Mouse (Mus musculus): Measurements from ENCODE around the gene Togaram2. TPM values are rescaled to one million over a fixed set of nuclear protein-coding genes. Genes with fewer than 3 reads are reported as not detected.

Togaram2 gene
- total RNA-seq, 1 experiment from 2014 or later: not detected

- ATAC-seq (replicated peaks in 1 of 2; ENCODE audit: insufficient read depth in 1 of 2, low FRiP score in 2 of 2, low TSS enrichment in 1 of 2, low read depth in 1 of 2, poor library complexity in 2 of 2, severe bottlenecking in 2 of 2): peak in 1 of 2 experiments; percentile 27; a peak in 1 of 4 replicates
Measured at GRCm38 (mm10) chr17:71671840-71672546, 1.1 kb upstream of the Togaram2 start.

DNA sequence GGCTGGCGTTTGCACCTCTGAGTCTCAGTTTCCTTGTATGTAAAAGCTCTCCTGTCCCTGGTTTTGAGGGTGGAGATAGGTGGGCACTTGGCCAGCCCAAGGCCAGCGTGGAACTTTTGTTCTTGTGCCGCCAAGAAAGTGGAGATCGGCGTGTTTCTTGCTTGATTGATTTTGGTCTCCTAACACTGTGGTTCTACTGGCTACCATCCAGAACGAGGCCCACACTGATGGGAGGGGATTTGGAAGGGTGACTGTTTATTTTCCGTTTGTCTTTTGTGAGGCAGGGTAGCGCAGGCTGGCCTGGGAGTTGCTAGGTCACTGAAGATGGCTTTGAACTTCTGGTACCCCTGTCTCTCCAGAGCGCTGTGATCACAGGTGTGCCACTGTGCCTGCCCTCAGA, 875 bp downstream of the Togaram2 start:
- ATAC-seq (replicated peaks in 1 of 2; ENCODE audit: insufficient read depth in 1 of 2, low FRiP score in 2 of 2, low TSS enrichment in 1 of 2, low read depth in 1 of 2, poor library complexity in 2 of 2, severe bottlenecking in 2 of 2): no peak

- ATAC-seq (replicated peaks in 1 of 2; ENCODE audit: insufficient read depth in 1 of 2, low FRiP score in 2 of 2, low TSS enrichment in 1 of 2, low read depth in 1 of 2, poor library complexity in 2 of 2, severe bottlenecking in 2 of 2): no peak
Measured at GRCm38 (mm10) chr17:71674886-71675285, 1.8 kb downstream of the Togaram2 start.

DNA sequence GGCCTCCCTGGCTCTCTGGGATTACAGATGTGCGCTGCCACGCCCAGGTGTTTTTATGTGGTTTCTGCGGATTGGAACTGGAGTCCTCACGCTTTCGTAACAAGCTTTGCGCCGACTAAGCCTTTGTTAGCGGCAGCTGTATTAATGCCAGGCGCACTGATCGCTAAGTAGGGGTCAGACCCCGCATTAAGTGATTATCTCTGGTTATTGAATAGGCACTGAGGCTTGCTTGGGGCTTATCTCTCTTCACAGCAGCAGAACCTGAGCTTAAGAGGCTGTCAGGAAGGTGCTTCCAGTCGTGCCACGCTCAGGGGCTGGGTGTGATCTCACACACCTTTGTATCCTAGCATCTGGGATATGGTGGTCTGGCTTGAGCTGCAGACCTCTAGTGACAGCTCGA, 8.6 kb downstream of the Togaram2 start:
- ATAC-seq (replicated peaks in 1 of 2; ENCODE audit: insufficient read depth in 1 of 2, low FRiP score in 2 of 2, low TSS enrichment in 1 of 2, low read depth in 1 of 2, poor library complexity in 2 of 2, severe bottlenecking in 2 of 2): no peak

GRCm38 (mm10) chr17:71682379-71682778, 9.3 kb downstream of the Togaram2 start:
- ATAC-seq (replicated peaks in 1 of 2; ENCODE audit: insufficient read depth in 1 of 2, low FRiP score in 2 of 2, low TSS enrichment in 1 of 2, low read depth in 1 of 2, poor library complexity in 2 of 2, severe bottlenecking in 2 of 2): no peak

- ATAC-seq (replicated peaks in 1 of 2; ENCODE audit: insufficient read depth in 1 of 2, low FRiP score in 2 of 2, low TSS enrichment in 1 of 2, low read depth in 1 of 2, poor library complexity in 2 of 2, severe bottlenecking in 2 of 2): no peak
Measured at GRCm38 (mm10) chr17:71683281-71683680, 10.2 kb downstream of the Togaram2 start.

GRCm38 (mm10) chr17:71684103-71684608, 11.1 kb downstream of the Togaram2 start:
- ATAC-seq (replicated peaks in 1 of 2; ENCODE audit: insufficient read depth in 1 of 2, low FRiP score in 2 of 2, low TSS enrichment in 1 of 2, low read depth in 1 of 2, poor library complexity in 2 of 2, severe bottlenecking in 2 of 2): peak; percentile 88 to 92

GRCm38 (mm10) chr17:71687436-71687835, 14.4 kb downstream of the Togaram2 start:
- ATAC-seq (replicated peaks in 1 of 2; ENCODE audit: insufficient read depth in 1 of 2, low FRiP score in 2 of 2, low TSS enrichment in 1 of 2, low read depth in 1 of 2, poor library complexity in 2 of 2, severe bottlenecking in 2 of 2): no peak

DNA sequence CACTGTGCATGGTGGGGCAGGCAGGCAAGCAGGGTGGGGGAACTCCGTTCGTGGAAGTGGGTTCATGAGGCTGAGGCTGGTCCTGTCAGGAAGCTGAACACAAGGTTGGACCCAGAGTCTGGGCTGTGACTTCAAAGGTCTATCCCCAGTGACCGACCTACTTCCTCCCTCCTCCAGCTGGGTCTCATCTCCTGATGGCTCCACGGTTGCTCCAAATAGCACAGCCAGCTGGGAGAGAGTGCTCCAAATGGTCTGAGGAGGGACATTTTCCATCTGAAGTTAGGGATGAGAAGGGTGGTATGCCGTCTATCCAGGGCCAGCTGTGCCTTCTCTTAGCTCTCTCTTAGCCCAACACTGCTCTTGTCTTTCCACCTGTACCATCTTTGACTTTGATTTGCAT, 16.8 kb downstream of the Togaram2 start:
- no peak for ATAC-seq (replicated peaks in 1 of 2; ENCODE audit: insufficient read depth in 1 of 2, low FRiP score in 2 of 2, low TSS enrichment in 1 of 2, low read depth in 1 of 2, poor library complexity in 2 of 2, severe bottlenecking in 2 of 2)

- peak; percentile 70 to 77 for ATAC-seq (replicated peaks in 1 of 2; ENCODE audit: insufficient read depth in 1 of 2, low FRiP score in 2 of 2, low TSS enrichment in 1 of 2, low read depth in 1 of 2, poor library complexity in 2 of 2, severe bottlenecking in 2 of 2)
Measured at GRCm38 (mm10) chr17:71691361-71691875, 18.4 kb downstream of the Togaram2 start.

- no peak for ATAC-seq (replicated peaks in 1 of 2; ENCODE audit: insufficient read depth in 1 of 2, low FRiP score in 2 of 2, low TSS enrichment in 1 of 2, low read depth in 1 of 2, poor library complexity in 2 of 2, severe bottlenecking in 2 of 2)
Measured at GRCm38 (mm10) chr17:71693313-71693712, 20.3 kb downstream of the Togaram2 start.

GRCm38 (mm10) chr17:71693780-71694179, 20.7 kb downstream of the Togaram2 start:
- ATAC-seq (replicated peaks in 1 of 2; ENCODE audit: insufficient read depth in 1 of 2, low FRiP score in 2 of 2, low TSS enrichment in 1 of 2, low read depth in 1 of 2, poor library complexity in 2 of 2, severe bottlenecking in 2 of 2): no peak

DNA sequence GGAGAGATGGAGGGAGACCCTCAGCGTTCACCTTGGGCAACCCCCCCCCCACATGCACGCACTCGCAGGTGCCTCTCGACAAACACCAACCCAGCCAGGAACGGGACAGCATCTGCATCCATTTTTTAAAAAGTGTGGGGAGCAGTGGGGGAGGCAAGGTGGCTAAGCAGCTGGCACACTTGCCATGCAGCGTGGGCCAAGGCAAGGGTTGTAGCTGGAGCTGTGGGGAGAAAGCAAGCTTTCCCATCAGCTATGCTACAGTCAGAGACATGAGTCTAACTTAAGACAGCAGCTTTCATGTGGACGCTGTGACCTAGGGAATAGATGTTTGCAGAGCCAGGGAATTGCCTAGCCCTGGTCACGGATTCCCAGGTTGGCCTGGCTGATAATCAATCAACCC, 22.1 kb downstream of the Togaram2 start:
- no peak for ATAC-seq (replicated peaks in 1 of 2; ENCODE audit: insufficient read depth in 1 of 2, low FRiP score in 2 of 2, low TSS enrichment in 1 of 2, low read depth in 1 of 2, poor library complexity in 2 of 2, severe bottlenecking in 2 of 2)

- no peak for ATAC-seq (replicated peaks in 1 of 2; ENCODE audit: insufficient read depth in 1 of 2, low FRiP score in 2 of 2, low TSS enrichment in 1 of 2, low read depth in 1 of 2, poor library complexity in 2 of 2, severe bottlenecking in 2 of 2)
Measured at GRCm38 (mm10) chr17:71695716-71696315, 22.8 kb downstream of the Togaram2 start.

DNA sequence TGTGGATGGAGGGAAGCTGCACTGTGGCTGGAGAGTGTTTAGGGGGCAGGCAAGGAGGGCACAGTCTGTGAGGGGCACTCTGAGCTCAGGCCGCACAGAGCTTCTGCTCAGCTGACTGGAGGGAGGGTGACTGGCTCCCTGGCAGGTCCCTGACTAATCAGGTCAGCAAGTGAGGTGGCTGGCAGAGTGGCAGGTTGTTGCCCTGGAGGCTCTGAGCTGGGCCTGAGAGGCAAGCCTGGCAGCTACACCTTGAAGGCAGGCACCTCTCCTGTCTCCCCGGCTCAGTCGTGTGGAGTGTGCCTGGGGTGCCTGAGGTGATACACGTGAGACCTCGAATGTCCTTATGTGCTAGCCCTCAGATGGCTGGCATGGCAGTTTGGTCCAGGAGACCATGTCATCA, 23.3 kb downstream of the Togaram2 start:
- ATAC-seq (replicated peaks in 1 of 2; ENCODE audit: insufficient read depth in 1 of 2, low FRiP score in 2 of 2, low TSS enrichment in 1 of 2, low read depth in 1 of 2, poor library complexity in 2 of 2, severe bottlenecking in 2 of 2): no peak

DNA sequence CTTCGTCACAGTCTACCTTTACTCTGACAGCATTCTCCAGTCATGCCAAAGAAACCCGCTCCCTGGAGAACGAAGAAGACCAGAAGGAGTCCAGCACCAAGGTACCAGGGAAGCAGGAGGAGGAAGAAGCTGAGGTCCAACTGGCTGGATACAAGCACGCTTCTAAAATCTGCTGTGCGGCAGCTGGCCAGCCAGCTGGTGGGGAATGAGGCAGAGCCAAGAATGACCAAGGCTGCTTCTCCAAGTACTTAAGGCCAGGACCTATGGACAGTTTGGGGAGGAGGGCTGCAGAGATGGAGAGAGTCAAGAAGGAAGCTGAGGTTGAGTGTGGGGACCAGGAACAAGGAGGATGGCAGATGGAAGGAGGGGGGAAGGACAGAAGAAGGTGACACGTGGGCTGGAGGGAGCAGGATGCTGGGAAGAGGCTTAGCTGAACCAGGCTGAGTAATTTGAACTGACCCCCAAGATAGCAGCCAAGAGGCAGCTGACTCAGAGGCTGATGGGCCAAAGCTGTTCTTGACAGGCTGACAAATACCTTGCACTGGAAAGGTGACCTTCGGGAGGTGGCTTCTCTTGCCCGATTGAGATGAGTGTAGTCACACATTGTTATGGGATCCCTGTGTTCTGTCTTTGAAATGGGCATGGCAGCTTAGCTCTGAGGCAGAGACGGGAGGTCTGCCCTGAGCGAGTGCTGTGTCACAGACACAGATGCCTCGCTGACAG, 25.0 kb downstream of the Togaram2 start:
- ATAC-seq (replicated peaks in 1 of 2; ENCODE audit: insufficient read depth in 1 of 2, low FRiP score in 2 of 2, low TSS enrichment in 1 of 2, low read depth in 1 of 2, poor library complexity in 2 of 2, severe bottlenecking in 2 of 2): no peak

GRCm38 (mm10) chr17:71698619-71698956, 25.5 kb downstream of the Togaram2 start:
- no peak for ATAC-seq (replicated peaks in 1 of 2; ENCODE audit: insufficient read depth in 1 of 2, low FRiP score in 2 of 2, low TSS enrichment in 1 of 2, low read depth in 1 of 2, poor library complexity in 2 of 2, severe bottlenecking in 2 of 2)

GRCm38 (mm10) chr17:71705113-71705512, 32.1 kb downstream of the Togaram2 start:
- no peak for ATAC-seq (replicated peaks in 1 of 2; ENCODE audit: insufficient read depth in 1 of 2, low FRiP score in 2 of 2, low TSS enrichment in 1 of 2, low read depth in 1 of 2, poor library complexity in 2 of 2, severe bottlenecking in 2 of 2)

All from hematopoietic stem cell, adult 5-6 weeks (primary cell).